Mouse (Mus musculus): ENCODE results near the gene Pdzd3. TPM values are rescaled to one million over a fixed set of nuclear protein-coding genes. Genes with fewer than 3 reads are reported as not detected.

Gene Pdzd3
- polyA plus RNA-seq, 1 experiment = 0.11 TPM

DNA sequence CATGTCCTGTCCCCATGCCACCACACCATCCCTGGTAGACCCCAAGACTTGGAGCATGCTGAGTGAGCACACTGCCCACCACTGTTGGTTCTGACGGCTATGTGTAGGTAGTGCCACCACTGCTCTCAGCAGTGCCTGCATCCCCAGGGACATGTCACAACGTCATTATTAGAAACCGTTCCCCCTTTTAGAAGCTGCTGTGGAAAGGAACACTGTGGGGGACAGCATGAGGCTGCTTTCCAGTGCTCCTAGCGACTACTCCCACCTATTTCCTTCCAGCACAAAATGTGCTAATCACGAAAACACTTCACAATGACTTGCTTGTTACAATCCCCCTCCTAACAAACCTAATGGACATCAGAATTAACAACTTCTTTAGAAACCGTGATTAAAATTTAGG lies 25.3 kb downstream of the Pdzd3 start:
- Histone ChIP-seq H3K4me3 (replicated peaks; ENCODE audit: extremely low read depth, low read depth, low read length) (no peak overlapping the region), H3K4me1 (ENCODE audit: control insufficient read depth, insufficient read depth, low read length) (peaks cover 7% of the 10 kb centered on the region; the same call in 1 of the 2 replicates)
- WGBS = 42% methylated on average over 6 of the region's 6 CpGs
- no peak for TF ChIP-seq CTCF (IDR thresholded peaks at IDR 0.05; ENCODE audit: insufficient read depth, low read length)
- no peak for TF ChIP-seq POLR2A (IDR thresholded peaks at IDR 0.05; ENCODE audit: borderline replicate concordance, extremely low read depth, low read depth, low read length)
- DNase-seq = no peak

DNA sequence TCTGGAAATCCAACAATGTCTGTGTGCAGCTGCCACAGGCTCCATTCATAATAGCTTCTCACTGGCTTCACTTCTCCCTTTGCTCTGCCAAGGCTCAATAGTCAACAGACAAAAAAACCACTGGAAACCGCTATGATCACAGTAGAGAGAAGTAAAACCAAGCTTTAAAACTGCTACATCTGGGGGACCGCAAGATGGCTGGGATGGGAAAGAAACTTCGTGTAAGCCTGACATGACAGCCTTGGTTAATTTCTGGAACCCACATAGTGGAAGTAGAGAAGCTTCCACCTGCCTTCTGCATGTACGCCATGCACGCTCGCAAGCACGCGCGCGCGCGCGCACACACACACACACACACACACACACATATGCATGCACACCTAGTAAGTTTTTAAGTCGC lies 37.7 kb downstream of the Pdzd3 start:
- TF ChIP-seq CTCF (IDR thresholded peaks at IDR 0.05; ENCODE audit: insufficient read depth, low read length) (no peak), POLR2A (IDR thresholded peaks at IDR 0.05; ENCODE audit: borderline replicate concordance, extremely low read depth, low read depth, low read length) (no peak)
- DNase-seq = no peak
- Histone ChIP-seq H3K4me1 (ENCODE audit: control insufficient read depth, insufficient read depth, low read length) (no peaks in the 10 kb centered on the region), H3K4me3 (replicated peaks; ENCODE audit: extremely low read depth, low read depth, low read length) (no peak overlapping the region)
- 85% methylated on average over 14 of the region's 14 CpGs for WGBS

DNA sequence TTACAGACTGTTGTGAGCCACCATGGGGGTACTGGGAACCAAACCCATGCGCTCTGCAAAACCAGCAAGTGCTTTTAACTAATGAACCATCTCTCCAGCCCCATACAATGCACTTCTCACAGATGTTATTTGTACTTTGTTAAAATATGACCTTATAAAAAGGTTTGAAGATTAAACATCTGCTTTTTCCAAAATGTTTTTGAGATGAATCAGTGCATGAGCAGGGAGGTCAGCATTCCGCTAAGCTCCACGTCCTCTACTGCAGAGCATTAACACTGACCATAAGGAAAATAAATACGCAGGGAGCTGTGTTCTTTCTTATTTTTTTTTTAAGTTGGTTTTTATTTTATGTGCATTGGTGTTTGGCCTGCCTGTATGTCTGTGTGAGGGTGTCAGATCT lies 38.9 kb downstream of the Pdzd3 start:
- TF ChIP-seq CTCF (IDR thresholded peaks at IDR 0.05; ENCODE audit: insufficient read depth, low read length) (no peak), POLR2A (IDR thresholded peaks at IDR 0.05; ENCODE audit: borderline replicate concordance, extremely low read depth, low read depth, low read length) (no peak)
- H3K4me3 ChIP-seq (replicated peaks; ENCODE audit: extremely low read depth, low read depth, low read length) = no peak overlapping the region
- DNase-seq = no peak
- H3K4me1 ChIP-seq (ENCODE audit: control insufficient read depth, insufficient read depth, low read length) = no peaks in the 10 kb centered on the region
- 82% methylated on average over 4 of the region's 4 CpGs for WGBS

DNA sequence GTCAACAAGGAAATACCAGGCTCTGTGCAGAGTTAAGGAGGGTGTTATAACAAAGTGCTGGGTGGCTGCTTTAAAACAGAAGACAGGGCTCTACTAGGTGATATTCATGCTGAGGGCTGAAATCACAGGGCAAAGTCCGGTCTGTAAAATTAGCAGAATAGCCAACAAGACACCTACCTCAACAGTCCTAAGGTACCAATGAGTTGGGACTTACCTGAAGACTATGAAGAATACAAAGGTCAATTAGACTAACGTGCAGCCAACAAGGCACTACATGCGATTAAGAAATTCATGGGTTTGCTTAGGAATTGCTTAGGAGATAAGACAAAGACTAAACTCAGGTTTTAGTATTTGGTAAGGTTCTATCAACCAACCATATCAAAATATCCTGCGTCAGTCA lies 41.9 kb downstream of the Pdzd3 start:
- no peak for TF ChIP-seq CTCF (IDR thresholded peaks at IDR 0.05; ENCODE audit: insufficient read depth, low read length)
- TF ChIP-seq POLR2A (IDR thresholded peaks at IDR 0.05; ENCODE audit: borderline replicate concordance, extremely low read depth, low read depth, low read length) = no peak
- no peaks in the 10 kb centered on the region for H3K4me1 ChIP-seq (ENCODE audit: control insufficient read depth, insufficient read depth, low read length)
- 93% methylated on average over 4 of the region's 4 CpGs for WGBS
- DNase-seq = no peak
- H3K4me3 ChIP-seq (replicated peaks; ENCODE audit: extremely low read depth, low read depth, low read length) = no peak overlapping the region

DNA sequence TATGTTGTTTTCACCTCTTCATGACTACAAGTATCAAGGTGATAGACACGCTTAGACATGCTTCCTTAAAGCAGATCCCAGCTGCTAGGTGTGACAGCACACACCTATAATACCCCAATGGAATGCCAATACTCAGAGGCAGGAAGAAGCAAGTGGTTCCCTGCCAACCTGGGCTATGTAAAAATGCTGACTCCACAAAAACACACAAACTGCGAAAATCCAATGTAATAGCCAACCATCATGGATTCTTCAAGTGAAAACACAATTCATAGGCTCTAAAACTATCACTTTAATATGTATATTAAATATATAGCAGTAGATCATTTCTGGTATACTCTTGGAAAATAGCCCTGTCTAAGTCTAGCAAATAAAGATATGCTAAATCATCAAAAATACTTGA lies 43.4 kb downstream of the Pdzd3 start:
- Histone ChIP-seq H3K4me3 (replicated peaks; ENCODE audit: extremely low read depth, low read depth, low read length) (no peak overlapping the region), H3K4me1 (ENCODE audit: control insufficient read depth, insufficient read depth, low read length) (no peaks in the 10 kb centered on the region)
- DNase-seq = no peak
- 94% methylated on average over 2 of the region's 2 CpGs for WGBS
- no peak for TF ChIP-seq CTCF (IDR thresholded peaks at IDR 0.05; ENCODE audit: insufficient read depth, low read length)
- TF ChIP-seq POLR2A (IDR thresholded peaks at IDR 0.05; ENCODE audit: borderline replicate concordance, extremely low read depth, low read depth, low read length) = no peak

DNA sequence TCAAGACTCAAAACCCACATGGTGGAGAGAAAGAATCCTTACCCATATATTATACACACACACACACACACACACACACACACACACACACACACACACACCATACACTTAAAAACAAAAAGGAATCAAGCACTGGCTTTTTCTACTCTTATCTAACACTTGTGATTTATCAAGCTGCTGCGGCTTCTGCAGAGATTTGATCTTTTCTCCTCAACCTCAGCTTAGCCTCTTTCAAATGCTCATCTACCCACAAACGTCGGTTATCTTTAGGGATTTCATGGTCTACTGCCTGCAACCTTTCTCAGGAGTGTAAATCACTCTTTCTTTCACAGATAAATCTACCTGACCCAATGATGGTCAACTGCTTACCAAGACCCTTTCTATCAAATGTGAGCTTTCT lies 50.8 kb downstream of the Pdzd3 start:
- DNase-seq = no peak
- TF ChIP-seq POLR2A (IDR thresholded peaks at IDR 0.05; ENCODE audit: borderline replicate concordance, extremely low read depth, low read depth, low read length) (no peak), CTCF (IDR thresholded peaks at IDR 0.05; ENCODE audit: insufficient read depth, low read length) (no peak)
- H3K4me1 ChIP-seq (ENCODE audit: control insufficient read depth, insufficient read depth, low read length) = no peaks in the 10 kb centered on the region
- no peak overlapping the region for H3K4me3 ChIP-seq (replicated peaks; ENCODE audit: extremely low read depth, low read depth, low read length)
- WGBS = 74% methylated on average over 3 of the region's 3 CpGs

DNA sequence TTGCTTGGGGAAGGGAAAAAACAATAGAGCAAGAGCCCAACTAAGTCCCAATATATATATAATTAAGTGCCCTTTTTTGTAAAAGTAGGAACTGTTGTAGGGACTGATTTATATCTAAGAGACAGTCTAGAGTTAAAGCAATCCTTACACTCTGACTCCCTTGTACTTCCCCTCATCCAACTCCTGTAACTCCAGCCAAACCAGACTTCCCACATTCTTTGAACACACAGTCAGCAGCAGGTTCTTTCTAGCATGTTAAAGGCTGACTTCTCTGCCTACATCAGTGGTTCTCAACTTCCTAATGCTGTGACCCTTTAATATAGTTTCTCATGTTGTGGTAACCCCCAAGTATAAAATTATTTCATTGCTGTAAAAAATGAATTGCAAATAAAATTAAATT lies 51.7 kb downstream of the Pdzd3 start:
- H3K4me3 ChIP-seq (replicated peaks; ENCODE audit: extremely low read depth, low read depth, low read length) = no peak overlapping the region
- H3K4me1 ChIP-seq (ENCODE audit: control insufficient read depth, insufficient read depth, low read length) = no peaks in the 10 kb centered on the region; the same call in 1 of the 2 replicates
- TF ChIP-seq CTCF (IDR thresholded peaks at IDR 0.05; ENCODE audit: insufficient read depth, low read length) (no peak), POLR2A (IDR thresholded peaks at IDR 0.05; ENCODE audit: borderline replicate concordance, extremely low read depth, low read depth, low read length) (no peak)
- DNase-seq = no peak

DNA sequence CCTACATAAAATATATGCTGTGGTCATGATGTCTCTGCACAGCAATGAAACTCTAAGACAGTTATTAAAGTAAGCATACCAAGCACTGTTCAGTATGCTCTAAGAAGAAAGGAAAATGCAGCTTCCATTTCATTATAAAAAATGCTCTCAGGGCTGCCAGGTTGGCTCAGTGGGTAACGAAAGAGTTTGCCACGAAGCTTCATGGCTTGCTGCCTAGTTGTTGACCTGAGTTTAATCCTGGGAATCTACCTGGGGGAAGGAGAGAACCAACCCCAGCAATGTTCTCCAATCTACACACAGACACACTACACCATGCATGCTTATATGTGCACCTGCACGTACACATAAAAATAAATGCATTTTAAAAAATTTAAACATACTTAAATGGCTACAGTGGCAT lies 52.1 kb downstream of the Pdzd3 start:
- Histone ChIP-seq H3K4me3 (replicated peaks; ENCODE audit: extremely low read depth, low read depth, low read length) (no peak overlapping the region), H3K4me1 (ENCODE audit: control insufficient read depth, insufficient read depth, low read length) (peaks cover 2% of the 10 kb centered on the region; the same call in 1 of the 2 replicates)
- DNase-seq = no peak
- TF ChIP-seq CTCF (IDR thresholded peaks at IDR 0.05; ENCODE audit: insufficient read depth, low read length) (no peak), POLR2A (IDR thresholded peaks at IDR 0.05; ENCODE audit: borderline replicate concordance, extremely low read depth, low read depth, low read length) (no peak)
- WGBS = 68% methylated on average over 3 of the region's 3 CpGs

Other genes starting within 250 kb of the Pdzd3 start
- gene Thy1, start 208.1 kb downstream of the Pdzd3 start, polyA plus RNA-seq (2012; rRNA removed) = 22.0 and 34.3 TPM in 2 replicates
- 5.7 and 9.2 TPM in 2 replicates for gene Usp2, start 184.4 kb downstream of the Pdzd3 start, polyA plus RNA-seq (2012; rRNA removed)
- 0.25 and 0.34 TPM in 2 replicates for gene Mfrp, start 149.7 kb downstream of the Pdzd3 start, polyA plus RNA-seq (2012; rRNA removed)
- 29.0 and 31.0 TPM in 2 replicates for gene C1qtnf5, start 144.2 kb downstream of the Pdzd3 start, polyA plus RNA-seq (2012; rRNA removed)
- gene Gm49380, start 138.0 kb downstream of the Pdzd3 start, polyA plus RNA-seq (2012; rRNA removed) = 0.27 TPM in 1 of 2 replicates, not detected in the other
- gene Rnf26, start 138.0 kb downstream of the Pdzd3 start, polyA plus RNA-seq (2012; rRNA removed) = 24.6 and 25.0 TPM in 2 replicates
- 170 and 209 TPM in 2 replicates for gene Mcam, start 117.0 kb downstream of the Pdzd3 start, polyA plus RNA-seq (2012; rRNA removed)
- gene Cbl, start 17.4 kb downstream of the Pdzd3 start, polyA plus RNA-seq (2012; rRNA removed) = 9.0 and 14.2 TPM in 2 replicates
- gene Ccdc153, start 10.8 kb downstream of the Pdzd3 start, polyA plus RNA-seq (2012; rRNA removed) = 13.8 and 26.9 TPM in 2 replicates
- 15.0 and 15.8 TPM in 2 replicates for gene Nlrx1, start 17.1 kb upstream of the Pdzd3 start, polyA plus RNA-seq (2012; rRNA removed)
- gene Abcg4, start 37.1 kb upstream of the Pdzd3 start, polyA plus RNA-seq (2012; rRNA removed) = 1.7 and 1.9 TPM in 2 replicates
- 16.9 and 21.3 TPM in 2 replicates for gene Hinfp, start 54.2 kb upstream of the Pdzd3 start, polyA plus RNA-seq (2012; rRNA removed)
- gene C2cd2l, start 68.8 kb upstream of the Pdzd3 start, polyA plus RNA-seq (2012; rRNA removed) = 77.9 and 88.0 TPM in 2 replicates
- gene Dpagt1, start 74.5 kb upstream of the Pdzd3 start, polyA plus RNA-seq (2012; rRNA removed) = 50.0 and 58.7 TPM in 2 replicates
- 41.3 and 50.1 TPM in 2 replicates for gene H2afx, start 83.2 kb upstream of the Pdzd3 start, polyA plus RNA-seq (2012; rRNA removed)
- gene Hmbs, start 92.8 kb upstream of the Pdzd3 start, polyA plus RNA-seq (2012; rRNA removed) = 21.8 and 27.7 TPM in 2 replicates
- gene Vps11, start 110.2 kb upstream of the Pdzd3 start, polyA plus RNA-seq (2012; rRNA removed) = 21.6 and 30.2 TPM in 2 replicates
- 43.2 and 49.6 TPM in 2 replicates for gene Hyou1, start 128.0 kb upstream of the Pdzd3 start, polyA plus RNA-seq (2012; rRNA removed)
- 20.7 and 29.8 TPM in 2 replicates for gene Slc37a4, start 145.4 kb upstream of the Pdzd3 start, polyA plus RNA-seq (2012; rRNA removed)
- 117 and 226 TPM in 2 replicates for gene Rps25, start 155.7 kb upstream of the Pdzd3 start, polyA plus RNA-seq (2012; rRNA removed)
- gene Trappc4, start 156.1 kb upstream of the Pdzd3 start, polyA plus RNA-seq (2012; rRNA removed) = 42.2 and 43.8 TPM in 2 replicates
- 16.4 and 23.0 TPM in 2 replicates for gene Ccdc84, start 167.1 kb upstream of the Pdzd3 start, polyA plus RNA-seq (2012; rRNA removed)
- 0.16 TPM in 1 of 2 replicates, not detected in the other for gene Foxr1, start 189.7 kb upstream of the Pdzd3 start, polyA plus RNA-seq (2012; rRNA removed)
- 4.0 and 4.4 TPM in 2 replicates for gene Upk2, start 203.5 kb upstream of the Pdzd3 start, polyA plus RNA-seq (2012; rRNA removed)
- 69.0 and 70.7 TPM in 2 replicates for gene Bcl9l, start 231.4 kb upstream of the Pdzd3 start, polyA plus RNA-seq (2012; rRNA removed)